Mouse (Mus musculus): Measurements from ENCODE around the gene Gpatch4.

Gpatch4 gene

GRCm38 (mm10) chr3:88094126-88094525 is 51.2 kb downstream of the Gpatch4 start:
- no peak for DNase-seq (ENCODE audit: low spot score)

- no peak for DNase-seq (ENCODE audit: low spot score)
Observed at GRCm38 (mm10) chr3:88097666-88098065, 54.8 kb downstream of the Gpatch4 start.

- no peak for DNase-seq (ENCODE audit: low spot score)
Observed at GRCm38 (mm10) chr3:88100251-88100650, 57.3 kb downstream of the Gpatch4 start.

GRCm38 (mm10) chr3:88101736-88102135 is 58.8 kb downstream of the Gpatch4 start:
- no peak for DNase-seq (ENCODE audit: low spot score)

GRCm38 (mm10) chr3:88102196-88102595 is 59.3 kb downstream of the Gpatch4 start:
- DNase-seq (ENCODE audit: low spot score): no peak

- no peak for DNase-seq (ENCODE audit: low spot score)
Observed at GRCm38 (mm10) chr3:88102611-88103010, 59.7 kb downstream of the Gpatch4 start.
